Mouse (Mus musculus): ENCODE measurements at regions not wholly inside any gene's neighbourhood (a gene's known extent, or its start where the extent isn't known, plus 50 kb on each side); places are given as distances from the start of the nearest gene placed in this dataset.
"Not testable (repeated sequence)": the region's sequence is repeated elsewhere in the genome, so short reads cannot be mapped to it uniquely, and the experiment has no call there.

GRCm38 (mm10) chr12:14250124-14250523 lies 98.3 kb upstream of the Fam84a start:
- peak; percentile 66 for DNase-seq (ENCODE audit: low read depth)

DNA sequence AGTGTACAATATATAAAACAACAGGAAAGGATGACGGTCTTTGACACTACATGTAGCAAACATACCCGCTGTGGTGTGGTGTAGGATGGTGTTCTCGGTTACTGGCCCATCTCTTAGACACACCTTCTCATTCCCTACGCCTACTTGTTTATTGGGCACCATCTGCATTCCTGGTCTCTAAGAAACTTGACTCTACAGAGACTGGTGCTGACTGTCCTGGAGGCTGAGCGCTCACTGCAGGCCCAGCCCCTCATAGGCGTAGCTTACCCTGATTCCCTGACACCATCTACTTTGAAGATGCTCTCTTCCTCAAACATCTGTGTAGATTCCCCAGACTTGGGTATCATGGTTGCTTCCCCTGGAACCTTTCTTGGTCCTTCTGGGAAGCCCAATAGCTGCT lies 90.9 kb upstream of the Fam84a start:
- DNase-seq (ENCODE audit: low read depth): not testable (repeated sequence)

- no peak for DNase-seq (ENCODE audit: low read depth)
Observed at GRCm38 (mm10) chr12:14237699-14238098, 85.8 kb upstream of the Fam84a start.

- no peak for DNase-seq (ENCODE audit: low read depth)
Observed at GRCm38 (mm10) chr12:14235351-14235750, 83.5 kb upstream of the Fam84a start.

- DNase-seq (ENCODE audit: low read depth): peak; percentile 65
Observed at GRCm38 (mm10) chr12:14212618-14213017, 60.8 kb upstream of the Fam84a start.

DNA sequence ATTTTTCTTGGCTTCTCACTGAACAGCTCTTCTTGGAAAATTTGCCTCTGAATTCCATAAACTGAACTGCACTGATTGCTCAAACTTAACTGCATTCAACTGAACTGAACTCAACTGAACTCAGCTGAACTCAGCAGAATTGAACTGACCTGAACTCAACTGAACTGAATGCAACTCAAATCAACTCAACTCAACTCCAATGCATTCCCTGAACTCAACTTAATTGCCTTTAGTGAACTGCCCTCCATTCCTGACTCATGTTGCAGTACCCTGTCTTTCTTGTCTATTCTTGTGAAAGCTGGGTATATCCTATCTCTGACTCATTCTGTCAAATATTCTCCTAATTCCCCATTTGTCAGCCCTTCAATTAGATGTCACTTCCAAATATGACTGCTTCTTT lies 58.0 kb upstream of the Fam84a start:
- no peak for DNase-seq (ENCODE audit: low read depth)

GRCm38 (mm10) chr12:14207288-14207687 lies 55.4 kb upstream of the Fam84a start:
- no peak for DNase-seq (ENCODE audit: low read depth)

DNA sequence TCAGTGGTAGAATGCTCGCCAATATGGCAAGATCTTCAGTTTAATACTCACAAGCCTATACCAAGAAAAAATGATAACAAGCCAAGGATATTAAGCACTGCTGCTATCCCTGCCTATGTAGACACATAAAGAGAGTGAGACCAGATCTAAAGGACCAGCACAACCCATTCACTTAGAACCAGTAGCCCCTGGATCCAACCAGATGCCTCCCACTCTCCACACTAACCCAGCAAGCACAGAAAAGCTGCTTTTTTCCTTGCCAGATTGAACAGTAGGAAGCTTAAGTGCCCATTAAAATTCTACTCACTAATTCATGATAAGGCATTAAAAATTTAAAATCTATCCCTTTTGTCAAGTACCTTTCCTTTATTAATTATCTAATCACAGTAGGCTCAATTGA lies 52.6 kb upstream of the Fam84a start:
- no peak for DNase-seq (ENCODE audit: low read depth)
